Mouse (Mus musculus) thymus, adult 2 months (tissue): ENCODE measurements at regions not wholly inside any gene's neighbourhood (a gene's known extent, or its start where the extent isn't known, plus 50 kb on each side); places are given as distances from the start of the nearest gene placed in this dataset.

Experiments
- CTCF ChIP-seq: fragments of 200-500 bp; IDR thresholded peaks from 2 replicates; pipeline ENCODE4 v1.5.1; 2012; ENCODE audit warnings: mild to moderate bottlenecking, control low read depth, low read length, moderate library complexity, borderline replicate concordance; ENCODE audit not compliant: control insufficient read depth, poor library complexity, insufficient read depth; ENCODE audit errors: extremely low read depth
- POLR2A ChIP-seq: fragments of 200-500 bp; IDR thresholded peaks from 2 replicates; pipeline ENCODE4 v1.6.1; 2012; ENCODE audit warnings: mild to moderate bottlenecking, low read length, control low read depth, moderate library complexity; ENCODE audit not compliant: control insufficient read depth, poor library complexity, insufficient read depth; ENCODE audit errors: extremely low read depth

GRCm38 (mm10) chr19:14655302-14656021, 57.6 kb upstream of the Tle4 start:
- TF ChIP-seq POLR2A (no peak), CTCF (no peak)
